Mouse (Mus musculus) embryonic fibroblast, embryonic 13.5 days (primary cell): ENCODE measurements around the gene Olfr1367. TPM values are rescaled to one million over a fixed set of nuclear protein-coding genes. Genes with fewer than 3 reads are reported as not detected.

Experiments
- H3K27ac ChIP-seq: 2 replicates; pipeline ENCODE4 v1.5.1; 2012; ENCODE audit warnings: low read length, control low read depth, inconsistent platforms; ENCODE audit not compliant: insufficient read depth
- H3K4me1 ChIP-seq: 2 replicates; pipeline ENCODE4 v1.6.1; 2011; ENCODE audit warnings: low read length; ENCODE audit not compliant: control insufficient read depth, insufficient read depth
- H3K4me3 ChIP-seq: 2 replicates; pipeline ENCODE4 v1.5.1; 2011; ENCODE audit warnings: mild to moderate bottlenecking, control low read depth, low read length; ENCODE audit not compliant: insufficient read depth
- CTCF ChIP-seq: IDR thresholded peaks from 2 replicates; pipeline ENCODE4 v1.5.1; 2011; ENCODE audit warnings: mild to moderate bottlenecking, control low read depth, low read length, moderate library complexity, borderline replicate concordance; ENCODE audit not compliant: insufficient read depth
- POLR2A ChIP-seq: IDR thresholded peaks from 2 replicates; pipeline ENCODE4 v1.6.1; 2011; ENCODE audit warnings: low read depth, mild to moderate bottlenecking, control low read depth, low read length, moderate library complexity
- polyA plus RNA-seq: library from polyadenylated mRNA; stranded (reverse); fragments of >200 nt; gene quantifications from 2 replicates; pipeline ENCODE4 v1.2.4, GENCODE M21; 2011; ENCODE audit warnings: low read depth; ENCODE audit not compliant: missing spikeins, insufficient read length

Gene Olfr1367
- polyA plus RNA-seq, 1 experiment = not detected

DNA sequence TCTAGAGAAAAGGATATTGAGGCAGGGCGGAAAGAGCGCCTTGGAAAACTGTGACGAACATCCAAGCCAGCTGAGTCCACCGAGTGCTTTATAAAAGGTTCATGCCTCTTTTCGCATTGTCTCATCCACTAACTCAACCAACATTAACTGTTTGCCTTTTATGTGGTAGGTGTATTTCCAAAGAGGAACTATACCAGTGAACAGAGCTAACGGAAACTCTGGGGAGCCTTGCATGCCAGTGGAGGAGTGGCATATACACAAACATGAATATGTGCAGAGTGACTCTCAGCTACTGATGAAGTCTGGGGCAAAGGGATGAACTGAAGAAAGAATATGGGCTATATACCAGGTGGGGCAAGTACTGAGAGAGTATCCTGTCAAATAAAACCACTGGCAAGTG lies 23.3 kb upstream of the Olfr1367 start:
- TF ChIP-seq CTCF (no peak), POLR2A (no peak)
- H3K4me3 ChIP-seq = 0 out of 2 replicates have a peak overlapping the region, but pooled peaks have one; percentile 12

DNA sequence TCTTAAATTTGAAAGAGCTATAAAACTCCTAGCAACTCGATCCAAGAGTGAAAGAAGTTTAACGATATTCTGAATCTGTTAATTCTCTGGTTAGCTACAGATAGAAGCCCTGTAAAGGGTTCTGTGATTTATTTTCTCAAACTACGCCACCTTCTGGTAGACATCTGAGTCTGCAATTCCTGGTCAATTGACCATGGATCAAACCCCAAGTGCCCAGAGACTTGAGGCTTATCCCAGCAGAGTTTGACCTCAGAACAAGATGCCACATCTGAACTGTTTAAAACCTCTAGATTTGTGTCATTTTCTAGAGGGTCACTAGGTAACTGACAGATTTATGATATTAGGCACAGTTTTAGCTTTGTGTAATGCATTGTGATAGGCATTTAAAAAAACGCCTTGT lies 20.5 kb upstream of the Olfr1367 start:
- Histone ChIP-seq H3K4me3 (no peak overlapping the region), H3K27ac (no peak overlapping the region), H3K4me1 (no peaks in the 10 kb centered on the region)
- TF ChIP-seq POLR2A (no peak), CTCF (no peak)

More for the DNA sequence above, 23.3 kb upstream of the Olfr1367 start:
- Histone ChIP-seq H3K27ac (no peak overlapping the region), H3K4me1 (no peaks in the 10 kb centered on the region)

DNA sequence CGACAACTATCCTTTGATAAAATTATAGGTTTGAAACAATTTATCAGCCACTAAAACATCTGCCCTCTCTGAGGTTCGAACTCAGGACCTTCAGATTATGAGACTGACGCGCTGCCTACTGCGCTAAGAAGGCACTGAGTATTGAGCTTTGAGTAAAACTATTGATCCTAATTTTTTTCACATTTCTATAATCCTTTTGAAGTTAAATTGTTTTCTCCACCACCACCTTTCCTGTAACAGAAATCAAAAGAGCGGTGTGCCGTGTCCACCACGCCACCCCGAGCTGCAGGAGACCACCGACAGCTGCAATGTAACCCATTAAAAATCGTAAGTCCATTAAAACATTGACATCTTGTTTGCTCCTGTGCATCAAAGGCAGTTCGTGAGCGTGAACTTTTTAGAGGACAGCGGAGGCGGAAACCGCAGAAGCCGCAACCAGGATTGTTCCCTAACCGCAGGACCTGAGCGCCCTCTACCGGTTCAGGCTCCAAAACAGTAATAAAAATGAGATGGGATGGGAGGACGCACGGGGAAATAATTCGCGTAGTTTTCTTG lies 20.0 kb upstream of the Olfr1367 start:
- no peak for TF ChIP-seq POLR2A
- TF ChIP-seq CTCF = peak; percentile 43; the same call in 1 of the 2 replicates
- H3K27ac ChIP-seq = no peak overlapping the region
- H3K4me1 ChIP-seq = no peaks in the 10 kb centered on the region
- H3K4me3 ChIP-seq = peak overlapping the region; percentile 83

DNA sequence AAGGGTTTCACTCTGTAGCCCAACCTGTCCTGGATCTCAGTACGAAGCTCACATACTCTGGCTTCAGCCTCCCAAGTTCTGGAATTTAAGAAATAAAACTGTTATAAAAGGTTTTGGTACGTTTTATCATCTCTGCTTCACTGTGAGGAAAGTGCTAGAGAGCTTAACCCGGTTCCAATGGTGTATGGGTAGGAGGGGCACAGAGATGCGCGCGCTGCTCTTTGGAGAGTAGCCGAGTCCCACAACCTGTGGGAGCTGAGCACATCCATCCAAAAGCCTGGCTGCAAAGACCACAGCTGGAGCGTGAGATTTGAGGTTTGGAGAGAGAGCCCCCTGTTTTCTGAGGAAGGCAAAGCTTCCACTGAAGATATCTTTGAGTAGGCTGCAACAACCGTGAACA lies 19.3 kb upstream of the Olfr1367 start:
- no peaks in the 10 kb centered on the region for H3K4me1 ChIP-seq
- no peak for TF ChIP-seq POLR2A
- no peak for TF ChIP-seq CTCF
- H3K27ac ChIP-seq = no peak overlapping the region
- H3K4me3 ChIP-seq = peak overlapping the region; percentile 83

DNA sequence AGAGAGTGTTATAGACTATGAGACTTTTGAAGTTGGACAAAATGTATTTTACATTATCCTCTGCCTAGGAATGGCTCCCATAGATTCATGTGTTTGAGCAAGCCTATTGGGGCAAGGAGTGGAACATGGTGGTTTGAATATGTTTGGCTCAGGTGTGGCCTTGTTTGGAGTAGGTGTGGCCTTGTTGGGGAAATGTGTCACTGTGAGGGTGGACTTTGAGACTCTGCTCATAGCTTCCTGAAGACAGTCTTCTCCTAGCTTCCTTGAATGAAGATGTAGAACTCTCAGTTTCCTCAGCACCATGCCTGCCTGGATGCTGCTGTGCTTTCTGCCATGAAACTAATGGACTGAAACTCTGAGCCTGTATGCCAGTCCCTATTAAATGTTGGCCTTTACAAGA lies 3.9 kb downstream of the Olfr1367 start:
- no peak overlapping the region for H3K27ac ChIP-seq
- H3K4me1 ChIP-seq = no peaks in the 10 kb centered on the region
- H3K4me3 ChIP-seq = no peak overlapping the region
- TF ChIP-seq POLR2A = no peak
- TF ChIP-seq CTCF = no peak

DNA sequence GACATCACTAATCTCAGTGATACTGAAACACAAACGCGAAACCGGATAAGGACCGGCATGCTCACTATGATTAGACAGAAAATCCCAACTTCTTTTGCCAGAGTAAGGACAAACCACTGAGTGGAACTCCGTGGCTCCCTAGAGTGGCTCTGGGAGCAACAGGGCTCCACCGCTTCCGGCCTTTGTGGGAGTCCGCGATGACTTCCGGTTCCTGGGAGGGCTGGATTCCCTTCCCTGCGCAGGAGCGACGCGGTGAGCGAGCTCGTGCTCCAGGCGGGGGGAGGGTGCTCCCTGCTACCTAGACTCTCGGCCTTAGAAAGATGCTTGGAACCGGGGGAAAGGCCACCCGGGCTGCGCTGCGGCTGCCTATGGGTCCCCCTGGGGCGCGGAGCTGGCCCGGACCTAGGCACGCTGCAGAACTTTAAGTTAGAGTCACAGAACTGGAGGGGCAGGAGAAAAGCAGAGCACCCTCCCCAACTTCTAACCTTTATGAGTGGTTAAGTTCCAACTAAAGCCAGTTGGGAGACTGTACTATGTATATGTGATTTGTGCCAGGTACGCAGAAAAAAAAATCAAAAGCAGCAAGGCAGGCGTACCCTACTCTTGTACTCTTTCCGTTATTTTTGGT lies 16.0 kb downstream of the Olfr1367 start, which contains the start of gene Zscan12:
Gene Zscan12, plus strand, starts transcription at position 200 of the 628 bp plus-strand sequence.
- TF ChIP-seq POLR2A (peak; percentile 92), CTCF (no peak)
- H3K4me1 ChIP-seq = no peaks in the 10 kb centered on the region
- H3K4me3 ChIP-seq = peak within 1 kb of the TSS; percentile 91
- H3K27ac ChIP-seq = 0 out of 2 replicates have a peak within 1 kb of the TSS, but pooled peaks have one; percentile 28

DNA sequence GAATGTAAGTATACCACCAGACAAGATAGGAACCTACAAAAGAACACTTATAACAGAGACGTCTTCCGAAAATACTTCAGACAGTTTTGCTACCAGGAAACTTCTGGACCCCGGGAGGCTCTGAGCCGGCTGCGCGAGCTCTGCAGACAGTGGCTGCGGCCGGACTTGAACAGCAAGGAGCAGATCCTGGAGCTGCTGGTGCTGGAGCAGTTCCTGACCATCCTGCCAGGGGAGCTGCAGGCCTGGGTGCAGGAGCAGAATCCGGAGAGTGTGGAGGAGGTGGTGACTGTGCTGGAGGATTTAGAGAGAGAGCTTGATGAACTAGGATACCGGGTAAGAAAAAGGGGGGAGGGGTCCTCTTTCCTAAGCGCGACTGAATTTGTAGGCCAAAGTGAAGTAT lies 17.0 kb downstream of the Olfr1367 start:
- H3K4me1 ChIP-seq = no peaks in the 10 kb centered on the region
- peak overlapping the region; percentile 32 for H3K4me3 ChIP-seq
- TF ChIP-seq POLR2A (no peak), CTCF (no peak)
- H3K27ac ChIP-seq = no peak overlapping the region

DNA sequence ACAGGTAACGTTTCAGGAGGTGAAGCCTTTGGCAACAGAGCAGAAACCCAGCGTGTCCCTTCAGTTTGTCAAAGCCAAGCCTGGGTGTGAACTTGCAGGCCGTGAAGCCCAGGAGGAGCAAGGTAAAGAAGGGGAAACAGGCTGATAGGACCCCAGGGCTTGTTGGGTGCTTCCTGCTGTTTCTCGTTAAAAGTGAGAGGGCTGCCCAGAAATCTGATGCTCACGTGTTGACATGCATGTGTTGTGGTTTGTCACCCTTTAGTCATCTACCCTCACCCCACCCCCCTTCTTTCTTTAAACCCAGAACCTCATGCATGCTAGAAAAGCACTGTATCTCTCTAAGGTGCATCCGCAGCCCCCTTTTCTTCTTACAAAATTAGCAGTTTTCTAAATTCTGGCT lies 19.9 kb downstream of the Olfr1367 start:
- Histone ChIP-seq H3K4me3 (no peak overlapping the region), H3K27ac (no peak overlapping the region), H3K4me1 (no peaks in the 10 kb centered on the region)
- TF ChIP-seq CTCF (no peak), POLR2A (no peak)

DNA sequence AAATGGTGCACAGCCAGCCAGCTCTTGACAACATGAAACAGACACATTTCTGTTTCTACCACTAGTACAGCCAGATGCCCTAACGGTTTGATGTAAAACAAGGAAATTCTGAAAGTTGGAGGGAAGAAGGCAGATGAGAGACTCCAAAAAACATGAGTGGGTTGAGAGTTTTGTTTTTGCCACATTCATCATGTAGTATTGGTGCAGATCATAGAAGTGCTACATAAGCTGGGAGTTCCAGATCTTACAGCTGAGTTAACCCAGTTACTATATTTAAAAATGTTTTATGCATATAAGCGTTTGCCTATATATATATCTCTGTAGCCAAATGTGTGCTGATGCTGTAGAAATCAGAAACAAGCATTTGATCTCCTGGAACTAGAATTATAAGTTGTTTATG lies 26.0 kb downstream of the Olfr1367 start:
- TF ChIP-seq CTCF = no peak
- TF ChIP-seq POLR2A = no peak
- Histone ChIP-seq H3K4me3 (no peak overlapping the region), H3K27ac (no peak overlapping the region), H3K4me1 (no peaks in the 10 kb centered on the region)

DNA sequence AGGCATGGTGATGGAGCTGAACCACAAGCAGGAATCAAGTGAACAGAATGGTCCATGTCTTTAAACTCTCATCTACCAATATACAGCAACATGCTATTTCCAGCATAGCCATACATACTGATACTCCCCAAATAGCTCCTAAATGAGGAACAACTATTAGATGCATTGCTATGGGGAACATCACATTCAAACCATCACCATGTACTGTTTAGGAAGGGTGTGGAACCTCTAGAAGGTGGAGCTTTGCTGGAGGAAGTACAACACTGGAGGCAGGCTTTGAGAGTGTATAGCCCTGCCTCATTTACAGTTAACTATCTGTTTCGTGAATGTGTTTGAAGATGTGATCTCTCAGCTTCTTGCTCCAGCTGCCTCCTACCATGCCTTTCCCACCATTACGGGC lies 31.1 kb downstream of the Olfr1367 start:
- H3K27ac ChIP-seq = no peak overlapping the region
- H3K4me3 ChIP-seq = no peak overlapping the region
- H3K4me1 ChIP-seq = no peaks in the 10 kb centered on the region
- TF ChIP-seq POLR2A (no peak), CTCF (no peak)

DNA sequence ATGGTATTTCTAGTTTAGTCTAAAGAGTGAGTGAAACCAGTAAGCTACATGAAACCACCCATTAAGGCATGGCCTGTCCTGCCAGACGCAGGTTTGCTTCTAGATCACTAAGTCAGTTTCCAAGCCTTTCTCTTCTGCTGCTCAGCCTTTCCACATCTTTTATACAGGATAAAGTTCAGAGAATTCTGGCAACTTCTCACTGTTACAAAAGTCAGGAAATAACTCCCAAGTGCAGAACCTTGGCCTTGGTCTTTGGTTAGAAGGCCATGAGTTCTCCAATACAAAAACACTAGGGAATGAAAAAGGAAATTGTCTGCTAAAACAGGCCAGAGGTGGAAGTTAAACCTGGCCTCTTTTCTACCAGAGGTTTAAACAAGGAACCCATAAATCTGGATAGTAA lies 48.5 kb downstream of the Olfr1367 start:
- Histone ChIP-seq H3K27ac (no peak overlapping the region), H3K4me1 (no peaks in the 10 kb centered on the region), H3K4me3 (no peak overlapping the region)
- TF ChIP-seq POLR2A (no peak), CTCF (no peak)
